Mouse (Mus musculus) hindbrain, embryonic 14.5 days (tissue): ENCODE results near the gene Hoxc13. TPM values are rescaled to one million over a fixed set of nuclear protein-coding genes. Genes with fewer than 3 reads are reported as not detected.

ENCODE experiments used
- ATAC-seq: fragments of 200-750 bp; cut with Nextera tagmentation; 2 replicates; pipeline ENCODE4 v1.8.0; 2017; ENCODE audit warnings: moderate number of reproducible peaks, mild to moderate bottlenecking, moderate TSS enrichment, moderate library complexity; ENCODE audit not compliant: low FRiP score
- DNase-seq: peaks from one replicate; pipeline ENCODE4 v3.0.0-alpha.2; 2015; ENCODE audit warnings: low spot score
- H3K27ac ChIP-seq: fragments of 300-500 bp; sonication (generic); 2 replicates; pipeline ENCODE4 v1.5.1; 2014; ENCODE audit warnings: mild to moderate bottlenecking, moderate library complexity
- H3K27me3 ChIP-seq: fragments of 300-500 bp; sonication (generic); 2 replicates; pipeline ENCODE4 v1.6.1; 2014; ENCODE audit warnings: mild to moderate bottlenecking, low read length, mixed read lengths; ENCODE audit not compliant: control insufficient read depth, insufficient read depth
- H3K36me3 ChIP-seq: fragments of 300-500 bp; sonication (generic); replicated peaks from 2 replicates; pipeline ENCODE4 v1.6.1; 2014; ENCODE audit not compliant: control insufficient read depth, insufficient read depth
- H3K4me1 ChIP-seq: fragments of 300-500 bp; sonication (generic); replicated peaks from 2 replicates; pipeline ENCODE4 v1.6.1; 2014; ENCODE audit warnings: antibody characterized with exemption, low read length, mixed read lengths; ENCODE audit not compliant: control insufficient read depth, insufficient read depth
- H3K4me2 ChIP-seq: fragments of 300-500 bp; sonication (generic); replicated peaks from 2 replicates; pipeline ENCODE4 v1.6.1; 2014; ENCODE audit warnings: mild to moderate bottlenecking, moderate library complexity
- H3K4me3 ChIP-seq: fragments of 300-500 bp; sonication (generic); replicated peaks from 2 replicates; pipeline ENCODE4 v1.5.1; 2014; ENCODE audit warnings: mild to moderate bottlenecking, low read length
- H3K9ac ChIP-seq: fragments of 300-500 bp; sonication (generic); 2 replicates; pipeline ENCODE4 v1.6.1; 2014
- H3K9me3 ChIP-seq: fragments of 300-500 bp; sonication (generic); 2 replicates; pipeline ENCODE4 v1.6.1; 2016; ENCODE audit warnings: low read length; ENCODE audit not compliant: control insufficient read depth
- WGBS: fragments of 180-500 bp; shearing (Covaris S2); extraction: QIAGEN DNeasy Blood & Tissue Kit; methylation state at CpG from one replicate; pipeline ENCODE4 v1.1.7; 2014; 5-methylcytosine and 5-hydroxymethylcytosine counted together
- polyA plus RNA-seq: library from polyadenylated mRNA; unstranded; fragments of >200 nt; fragmentation: Nextera tagmentation; extraction: Ambion mirVana; gene quantifications from 2 replicates; pipeline ENCODE4 v1.2.1, GENCODE M21; 2014

Hoxc13 gene
- polyA plus RNA-seq, 1 experiment from 2014 or later: not detected

- H3K27ac ChIP-seq: no peak overlapping the region
Measured at GRCm38 (mm10) chr15:102934897-102935296, 14.0 kb downstream of the Hoxc13 start.

GRCm38 (mm10) chr15:102936279-102936972 is 15.5 kb downstream of the Hoxc13 start, which contains the start of gene Hoxc12:
TSS of gene Hoxc12 (plus strand) at chr15:102936757.
- 2% methylated on average over 31 of the region's 31 CpGs for WGBS
- no peaks in the 10 kb centered on the region for H3K9me3 ChIP-seq
- H3K4me2 ChIP-seq: no peak within 1 kb of the TSS
- H3K4me1 ChIP-seq: no peaks in the 10 kb centered on the region
- ATAC-seq (no peak), DNase-seq (no peak)
- H3K36me3 ChIP-seq: no peaks in the 10 kb centered on the region
- H3K27ac ChIP-seq: no peak within 1 kb of the TSS
- no peak within 1 kb of the TSS for H3K9ac ChIP-seq
- peaks cover 100% of the 10 kb centered on the region for H3K27me3 ChIP-seq
- H3K4me3 ChIP-seq: no peak within 1 kb of the TSS

More at GRCm38 (mm10) chr15:102934897-102935296, 14.0 kb downstream of the Hoxc13 start:
- DNase-seq (no peak), ATAC-seq (no peak)
- no peaks in the 10 kb centered on the region for H3K9me3 ChIP-seq
- no peaks in the 10 kb centered on the region for H3K4me1 ChIP-seq
- peaks cover 100% of the 10 kb centered on the region for H3K27me3 ChIP-seq
- no peak overlapping the region for H3K4me2 ChIP-seq
- H3K9ac ChIP-seq: no peak overlapping the region
- 1% methylated on average over 24 of the region's 27 CpGs for WGBS
- no peaks in the 10 kb centered on the region for H3K36me3 ChIP-seq
- no peak overlapping the region for H3K4me3 ChIP-seq

- Histone ChIP-seq H3K9me3 (no peaks in the 10 kb centered on the region), H3K4me1 (no peaks in the 10 kb centered on the region), H3K27me3 (peaks cover 100% of the 10 kb centered on the region), H3K36me3 (no peaks in the 10 kb centered on the region), H3K9ac (no peak overlapping the region), H3K27ac (no peak overlapping the region), H3K4me2 (no peak overlapping the region), H3K4me3 (no peak overlapping the region)
- WGBS: 2% methylated on average over 50 of the region's 50 CpGs
- DNase-seq (no peak), ATAC-seq (no peak)
Measured at GRCm38 (mm10) chr15:102937036-102937666, 16.2 kb downstream of the Hoxc13 start.

GRCm38 (mm10) chr15:102939256-102940155 is 18.6 kb downstream of the Hoxc13 start:
- Histone ChIP-seq H3K4me1 (no peaks in the 10 kb centered on the region), H3K4me2 (no peak overlapping the region), H3K4me3 (no peak overlapping the region), H3K36me3 (no peaks in the 10 kb centered on the region), H3K9ac (no peak overlapping the region), H3K9me3 (no peaks in the 10 kb centered on the region), H3K27me3 (peaks cover 100% of the 10 kb centered on the region), H3K27ac (no peak overlapping the region)
- WGBS: 2% methylated on average over 33 of the region's 34 CpGs
- no peak for DNase-seq
- ATAC-seq: no peak

GRCm38 (mm10) chr15:102942739-102943467 is 22.0 kb downstream of the Hoxc13 start:
- no peak overlapping the region for H3K27ac ChIP-seq
- H3K4me2 ChIP-seq: 0 out of 2 replicates have a peak overlapping the region, but pooled peaks have one; percentile 11
- DNase-seq (no peak), ATAC-seq (no peak)
- H3K4me3 ChIP-seq: no peak overlapping the region; the same call in 1 of the 2 replicates
- H3K9ac ChIP-seq: no peak overlapping the region
- no peaks in the 10 kb centered on the region for H3K9me3 ChIP-seq
- H3K4me1 ChIP-seq: no peaks in the 10 kb centered on the region
- peaks cover 100% of the 10 kb centered on the region for H3K27me3 ChIP-seq
- no peaks in the 10 kb centered on the region for H3K36me3 ChIP-seq
- WGBS: under 1% methylated on average over 45 of the region's 53 CpGs

- ATAC-seq (no peak), DNase-seq (no peak)
- 3% methylated on average over 5 of the region's 5 CpGs for WGBS
- Histone ChIP-seq H3K36me3 (no peaks in the 10 kb centered on the region), H3K9ac (no peak overlapping the region), H3K4me3 (no peak overlapping the region), H3K4me1 (no peaks in the 10 kb centered on the region), H3K9me3 (no peaks in the 10 kb centered on the region), H3K27me3 (peaks cover 100% of the 10 kb centered on the region), H3K4me2 (no peak overlapping the region), H3K27ac (no peak overlapping the region)
Measured at GRCm38 (mm10) chr15:102943468-102943813, 22.5 kb downstream of the Hoxc13 start.

- Histone ChIP-seq H3K27ac (no peak overlapping the region), H3K4me3 (no peak overlapping the region), H3K9ac (no peak overlapping the region), H3K27me3 (peaks cover 100% of the 10 kb centered on the region), H3K9me3 (no peaks in the 10 kb centered on the region), H3K36me3 (no peaks in the 10 kb centered on the region), H3K4me1 (no peaks in the 10 kb centered on the region), H3K4me2 (no peak overlapping the region)
- no peak for DNase-seq
- no peak for ATAC-seq
- 10% methylated on average over 22 of the region's 22 CpGs for WGBS
Measured at GRCm38 (mm10) chr15:102945185-102946077, 24.5 kb downstream of the Hoxc13 start.

- no peak overlapping the region for H3K4me3 ChIP-seq
- H3K4me1 ChIP-seq: no peaks in the 10 kb centered on the region
- H3K27ac ChIP-seq: no peak overlapping the region
- no peak for DNase-seq
- no peaks in the 10 kb centered on the region for H3K9me3 ChIP-seq
- no peak overlapping the region for H3K9ac ChIP-seq
- WGBS: 2% methylated on average over 9 of the region's 9 CpGs
- ATAC-seq: no peak
- H3K27me3 ChIP-seq: peaks cover 100% of the 10 kb centered on the region
- H3K4me2 ChIP-seq: no peak overlapping the region
- H3K36me3 ChIP-seq: no peaks in the 10 kb centered on the region
Measured at GRCm38 (mm10) chr15:102947276-102947675, 26.4 kb downstream of the Hoxc13 start.
